Mouse (Mus musculus) stomach, postnatal 0 days (tissue): ENCODE results near the gene Cacna2d3. TPM values are rescaled to one million over a fixed set of nuclear protein-coding genes. Genes with fewer than 3 reads are reported as not detected.

ENCODE experiments used
- ATAC-seq: fragments of 200-750 bp; cut with Nextera tagmentation; 2 replicates; pipeline ENCODE4 v1.8.0; 2017; ENCODE audit not compliant: low FRiP score, low TSS enrichment
- DNase-seq: peaks from one replicate; pipeline ENCODE4 v3.0.0-alpha.2; 2016; ENCODE audit warnings: low spot score
- H3K27ac ChIP-seq: fragments of 300-500 bp; sonication (generic); replicated peaks from 2 replicates; pipeline ENCODE4 v1.5.1; 2014; ENCODE audit warnings: mild to moderate bottlenecking, control low read depth
- H3K27me3 ChIP-seq: fragments of 300-500 bp; sonication (generic); 2 replicates; pipeline ENCODE4 v1.6.1; 2014; ENCODE audit warnings: low read length; ENCODE audit not compliant: control insufficient read depth, insufficient read depth
- H3K36me3 ChIP-seq: fragments of 300-500 bp; sonication (generic); 2 replicates; pipeline ENCODE4 v1.6.1; 2014; ENCODE audit warnings: low read length, mixed read lengths; ENCODE audit not compliant: control insufficient read depth, insufficient read depth
- H3K4me1 ChIP-seq: fragments of 300-500 bp; sonication (generic); replicated peaks from 2 replicates; pipeline ENCODE4 v1.6.1; 2014; ENCODE audit warnings: antibody characterized with exemption; ENCODE audit not compliant: control insufficient read depth, insufficient read depth
- H3K4me2 ChIP-seq: fragments of 300-500 bp; sonication (generic); replicated peaks from 2 replicates; pipeline ENCODE4 v1.6.1; 2014; ENCODE audit warnings: low read depth, mild to moderate bottlenecking, control low read depth, moderate library complexity
- H3K4me3 ChIP-seq: fragments of 300-500 bp; sonication (generic); 2 replicates; pipeline ENCODE4 v1.5.1; 2014; ENCODE audit warnings: low read depth, low read length, control low read depth
- H3K9ac ChIP-seq: fragments of 300-500 bp; sonication (generic); 2 replicates; pipeline ENCODE4 v1.6.1; 2014; ENCODE audit warnings: mild to moderate bottlenecking, low read length, control low read depth, mixed read lengths
- H3K9me3 ChIP-seq: fragments of 300-500 bp; sonication (generic); 2 replicates; pipeline ENCODE4 v1.6.1; 2016; ENCODE audit warnings: low read length; ENCODE audit not compliant: control insufficient read depth
- CTCF ChIP-seq: IDR thresholded peaks from 2 replicates; pipeline ENCODE4 v1.5.1; 2016; ENCODE audit warnings: antibody characterized with exemption, low read depth, mild to moderate bottlenecking, moderate library complexity
- EP300 ChIP-seq: optimal IDR thresholded peaks from 2 replicates; pipeline ENCODE3; 2016; ENCODE audit warnings: antibody characterized with exemption
- WGBS: fragments of 180-500 bp; shearing (Covaris S2); extraction: QIAGEN DNeasy Blood & Tissue Kit; methylation state at CpG from one replicate; pipeline ENCODE4 v1.1.7; 2014; 5-methylcytosine and 5-hydroxymethylcytosine counted together
- polyA plus RNA-seq: library from polyadenylated mRNA; unstranded; fragments of >200 nt; fragmentation: Nextera tagmentation; extraction: Ambion mirVana; gene quantifications from 2 replicates; pipeline ENCODE4 v1.2.1, GENCODE M21; 2015

Gene Cacna2d3
- polyA plus RNA-seq, 1 experiment from 2014 or later, result 0.98 TPM

DNA sequence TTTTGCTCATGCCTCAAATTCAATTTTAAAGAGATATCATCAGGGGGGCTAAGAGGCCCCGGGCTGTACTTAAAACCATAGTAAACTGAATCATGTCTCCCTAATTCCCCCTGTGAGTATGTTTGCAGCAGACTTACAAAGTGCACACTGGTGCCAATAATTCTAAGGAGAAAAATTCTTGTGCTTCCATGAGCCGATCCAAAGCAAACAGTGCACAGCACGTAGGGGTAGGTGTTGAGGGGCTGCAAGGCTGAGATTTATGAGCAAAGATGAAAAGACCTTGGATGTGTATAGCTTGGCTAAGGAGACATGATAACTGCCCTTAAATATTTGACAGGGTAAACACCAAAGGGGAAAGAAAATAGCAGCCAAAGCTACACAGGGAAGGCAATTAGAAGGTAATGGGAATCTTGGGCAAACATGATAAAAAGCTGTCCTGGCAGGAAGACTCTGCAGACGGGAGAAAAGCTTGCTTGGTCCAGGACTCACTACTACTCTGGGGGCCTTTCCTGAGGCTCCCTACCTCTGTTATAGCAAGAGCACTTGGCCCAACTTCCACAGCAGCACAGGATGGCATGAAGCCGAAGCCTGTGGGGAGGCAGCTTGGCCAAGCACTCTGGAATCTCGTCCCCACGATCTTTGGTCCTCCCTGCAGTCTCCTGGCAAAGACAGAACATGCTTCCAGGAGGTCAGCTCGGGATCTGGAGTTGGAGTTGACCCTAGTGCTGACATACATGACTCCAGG lies 222.9 kb downstream of the Cacna2d3 start:
- no peaks in the 10 kb centered on the region for H3K36me3 ChIP-seq
- no peaks in the 10 kb centered on the region for H3K4me1 ChIP-seq
- no peak overlapping the region for H3K9ac ChIP-seq
- no peak for ATAC-seq
- no peaks in the 10 kb centered on the region for H3K27me3 ChIP-seq
- H3K4me2 ChIP-seq, result no peak overlapping the region
- H3K9me3 ChIP-seq, result no peaks in the 10 kb centered on the region
- TF ChIP-seq CTCF (no peak), EP300 (no peak)
- 28% methylated on average over 8 of the region's 8 CpGs for WGBS
- no peak overlapping the region for H3K4me3 ChIP-seq
- H3K27ac ChIP-seq, result no peak overlapping the region
- DNase-seq, result no peak

- no peaks in the 10 kb centered on the region for H3K36me3 ChIP-seq
- WGBS, result 70% methylated on average over 3 of the region's 3 CpGs
- no peaks in the 10 kb centered on the region for H3K9me3 ChIP-seq
- DNase-seq, result no peak
- H3K9ac ChIP-seq, result no peak overlapping the region
- no peaks in the 10 kb centered on the region for H3K27me3 ChIP-seq
- H3K4me1 ChIP-seq, result no peaks in the 10 kb centered on the region
- no peak overlapping the region for H3K4me2 ChIP-seq
- H3K4me3 ChIP-seq, result no peak overlapping the region
- no peak for ATAC-seq
- H3K27ac ChIP-seq, result no peak overlapping the region
- TF ChIP-seq CTCF (no peak), EP300 (no peak)
These were observed 225.1 kb downstream of the Cacna2d3 start for GRCm38 (mm10) chr14:29496552-29496951.

DNA sequence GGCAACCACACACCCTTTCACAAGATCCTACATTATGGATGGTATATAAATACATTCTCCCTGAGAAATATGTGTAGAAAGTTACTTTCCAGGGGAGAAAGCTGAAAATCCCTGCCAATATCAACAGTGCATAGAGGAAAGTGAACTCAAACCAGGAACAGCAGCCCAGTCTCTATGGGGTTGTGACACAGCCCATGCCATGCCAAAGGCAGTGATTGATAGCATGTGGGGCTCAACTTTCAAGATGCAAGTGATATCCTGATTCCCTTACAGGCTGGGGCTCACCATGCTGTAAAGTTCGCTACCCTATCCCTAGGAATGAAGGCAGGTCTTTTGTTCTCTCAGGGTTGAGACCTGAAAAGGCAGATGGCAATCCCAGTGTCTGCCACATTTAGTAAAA lies 229.9 kb downstream of the Cacna2d3 start:
- Histone ChIP-seq H3K4me3 (no peak overlapping the region), H3K4me1 (no peaks in the 10 kb centered on the region), H3K9ac (no peak overlapping the region), H3K27me3 (no peaks in the 10 kb centered on the region), H3K27ac (no peak overlapping the region), H3K4me2 (no peak overlapping the region), H3K9me3 (no peaks in the 10 kb centered on the region), H3K36me3 (no peaks in the 10 kb centered on the region)
- WGBS, result 74% methylated on average over 1 of the region's 1 CpGs
- TF ChIP-seq CTCF, result no peak
- no peak for TF ChIP-seq EP300
- DNase-seq (no peak), ATAC-seq (no peak)

DNA sequence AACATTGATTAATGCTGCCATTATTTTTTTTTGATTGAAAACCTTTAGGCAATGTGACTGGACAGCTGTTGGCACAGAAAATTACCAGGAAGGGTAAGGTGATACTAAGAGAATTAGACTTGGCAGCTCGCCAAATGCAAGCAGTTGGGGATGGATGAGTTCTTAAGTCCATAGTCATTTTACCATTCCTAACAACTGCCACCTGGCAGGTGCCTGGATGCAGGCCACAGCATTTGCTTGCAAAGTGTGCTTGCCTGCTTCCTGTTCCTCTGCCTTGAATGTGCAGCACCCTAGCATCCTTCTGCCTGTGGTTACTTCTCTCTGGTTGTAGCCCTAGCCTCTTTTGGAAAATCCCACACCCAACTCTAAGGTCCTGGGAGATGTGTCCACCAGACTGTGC lies 236.2 kb downstream of the Cacna2d3 start:
- H3K27ac ChIP-seq, result no peak overlapping the region
- no peak overlapping the region for H3K4me2 ChIP-seq
- ATAC-seq (no peak), DNase-seq (no peak)
- no peak for TF ChIP-seq CTCF
- no peak for TF ChIP-seq EP300
- H3K4me1 ChIP-seq, result no peaks in the 10 kb centered on the region
- no peaks in the 10 kb centered on the region for H3K27me3 ChIP-seq
- H3K4me3 ChIP-seq, result no peak overlapping the region
- no peak overlapping the region for H3K9ac ChIP-seq
- no peaks in the 10 kb centered on the region for H3K9me3 ChIP-seq
- H3K36me3 ChIP-seq, result no peaks in the 10 kb centered on the region
- 31% methylated on average over 1 of the region's 1 CpGs for WGBS

GRCm38 (mm10) chr14:29478403-29478983 lies 243.2 kb downstream of the Cacna2d3 start:
- Histone ChIP-seq H3K27ac (no peak overlapping the region), H3K36me3 (no peaks in the 10 kb centered on the region), H3K4me1 (no peaks in the 10 kb centered on the region), H3K4me3 (no peak overlapping the region), H3K9me3 (no peaks in the 10 kb centered on the region), H3K27me3 (no peaks in the 10 kb centered on the region), H3K9ac (no peak overlapping the region), H3K4me2 (no peak overlapping the region)
- TF ChIP-seq EP300, result no peak
- no peak for TF ChIP-seq CTCF
- WGBS, result 63% methylated on average over 6 of the region's 6 CpGs
- DNase-seq, result no peak
- ATAC-seq, result no peak

DNA sequence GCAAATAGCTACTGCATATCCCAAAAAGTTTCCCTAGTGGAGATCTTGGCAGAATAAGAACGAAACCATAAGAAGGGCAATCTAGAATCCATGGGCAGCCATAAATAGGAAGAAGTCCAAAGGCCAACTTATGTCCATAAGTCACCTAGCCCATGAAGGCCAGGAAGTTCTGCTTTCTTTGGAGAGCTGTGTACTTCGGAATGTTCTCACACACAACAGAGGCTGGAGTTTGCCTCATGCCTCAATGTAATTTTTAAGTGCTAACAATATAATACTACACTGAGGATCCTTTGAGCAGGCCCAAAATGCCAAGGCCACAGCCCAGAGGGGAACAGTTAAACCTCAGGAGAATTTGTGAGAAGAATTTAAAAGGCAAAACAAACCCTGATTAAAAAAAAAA lies 257.4 kb downstream of the Cacna2d3 start:
- ATAC-seq (no peak), DNase-seq (no peak)
- Histone ChIP-seq H3K9ac (no peak overlapping the region), H3K9me3 (no peaks in the 10 kb centered on the region), H3K4me1 (no peaks in the 10 kb centered on the region), H3K27me3 (no peaks in the 10 kb centered on the region), H3K4me2 (no peak overlapping the region), H3K27ac (no peak overlapping the region), H3K4me3 (no peak overlapping the region), H3K36me3 (no peaks in the 10 kb centered on the region)
- WGBS, result 89% methylated on average over 2 of the region's 2 CpGs
- TF ChIP-seq EP300 (no peak), CTCF (no peak)
